Mouse (Mus musculus): ENCODE data around the gene Fam43b.

The Fam43b gene

GRCm38 (mm10) chr4:138352692-138353091, 43.6 kb downstream of the Fam43b start:
- no peak for DNase-seq (ENCODE audit: low spot score)

DNA sequence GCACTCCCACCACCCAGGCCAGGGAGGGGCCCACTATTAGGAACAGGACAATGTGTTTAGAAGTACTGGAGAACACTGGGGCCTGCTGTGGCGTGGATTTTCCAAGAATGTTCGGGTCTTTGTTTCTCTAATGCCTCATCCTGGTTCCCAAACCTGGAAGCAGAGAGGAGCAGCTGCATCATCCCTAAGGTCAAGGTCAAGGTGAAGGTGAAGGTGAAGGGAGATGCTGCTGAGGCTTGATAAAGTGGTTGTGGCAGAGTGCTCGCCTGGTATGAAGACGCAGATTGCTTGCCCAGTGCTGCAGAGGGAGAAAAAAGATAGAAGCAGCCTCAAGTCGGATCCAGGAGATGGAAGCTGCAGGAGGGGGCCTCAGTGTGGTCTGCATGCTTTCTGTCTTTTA, 44.5 kb downstream of the Fam43b start:
- no peak for DNase-seq (ENCODE audit: low spot score)

GRCm38 (mm10) chr4:138348716-138349115, 47.6 kb downstream of the Fam43b start:
- DNase-seq (ENCODE audit: low spot score): no peak

- DNase-seq (ENCODE audit: low spot score): no peak
These were observed 49.0 kb downstream of the Fam43b start for GRCm38 (mm10) chr4:138347280-138347679.

DNA sequence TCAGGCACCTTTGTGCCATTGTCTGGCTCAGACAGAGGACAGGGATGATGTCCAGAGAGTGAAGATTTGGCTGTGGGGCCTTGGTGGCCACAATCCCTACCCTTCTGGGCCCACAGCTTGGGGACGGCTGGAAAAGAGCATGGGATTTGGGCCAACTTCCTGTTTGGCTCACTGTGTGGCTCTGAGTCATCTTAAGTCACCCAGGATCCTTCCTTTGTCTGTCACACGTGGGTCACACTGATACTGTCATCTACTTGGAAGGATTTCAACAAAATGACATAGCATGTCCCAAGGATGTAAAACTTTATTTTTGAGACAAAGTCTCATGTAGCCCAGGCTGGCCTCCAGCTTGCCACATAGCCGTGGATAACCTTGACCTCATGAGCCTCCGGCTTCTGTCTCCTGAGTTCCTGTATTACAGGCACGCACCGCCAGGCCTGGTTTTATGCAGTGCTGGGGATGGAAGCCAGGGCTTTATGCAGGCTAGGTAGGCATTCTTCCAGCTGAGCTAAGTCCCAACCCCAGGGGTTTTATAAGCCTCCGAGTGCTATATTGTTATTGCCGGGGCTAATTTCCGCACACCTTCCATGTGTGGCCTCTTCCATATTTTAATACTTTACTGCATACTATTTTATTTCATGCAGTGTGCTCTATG, 51.3 kb downstream of the Fam43b start:
- DNase-seq (ENCODE audit: low spot score): no peak

Data from spleen, adult 12 weeks (tissue).